Mouse (Mus musculus) erythroblast, embryonic 14.5 days (primary cell): ENCODE results near the gene Sptbn4.

Experiments used
- GATA1 ChIP-seq: IDR thresholded peaks from 2 replicates; pipeline ENCODE4 v1.6.1; 2012; ENCODE audit warnings: low read length, inconsistent platforms, mixed read lengths
- TAL1 ChIP-seq: IDR thresholded peaks from 3 replicates; pipeline ENCODE4 v1.6.1; 2012; ENCODE audit warnings: low read length, inconsistent platforms, mixed read lengths

- TF ChIP-seq GATA1 (no peak), TAL1 (no peak)
Observed at GRCm38 (mm10) chr7:27384731-27385130, 62.8 kb downstream of the Sptbn4 start.
